Mouse (Mus musculus) layer of hippocampus, adult 2 months (tissue): ENCODE data around the gene Psme2. TPM values are rescaled to one million over a fixed set of nuclear protein-coding genes. Genes with fewer than 3 reads are reported as not detected.

Experiments used
- DNase-seq, 2 experiments: peaks; one replicate each; pipeline ENCODE4 v3.0.0; 2022; ENCODE audit warnings: low spot score in 2 of 2
- H3K27ac ChIP-seq: fragments of 200-600 bp; 2 replicates; pipeline ENCODE4 v1.8.1; 2022
- H3K4me3 ChIP-seq: fragments of 200-600 bp; 2 replicates; pipeline ENCODE4 v1.8.1; 2022; ENCODE audit warnings: mild to moderate bottlenecking
- CTCF ChIP-seq: fragments of 200-600 bp; conservative IDR thresholded peaks from 2 replicates; pipeline ENCODE4 v1.8.1; 2022; ENCODE audit warnings: antibody characterized with exemption, mild to moderate bottlenecking, moderate library complexity
- long read RNA-seq, 2 experiments: library from polyadenylated mRNA; stranded (forward); transcript quantifications; one replicate each; pipeline ENCODE4 v2.0.0; 2021; ENCODE audit warnings: borderline mapping rate in 2 of 2
- total RNA-seq, 2 experiments: library from RNA; stranded (reverse); gene quantifications; 2 replicates each; pipeline ENCODE4 v1.2.3; 2021

Gene Psme2
- 10 to 100 TPM; 45.2 to 60.4 TPM for total RNA-seq
- long read RNA-seq, experiment 1, transcript Psme2-208 (11 exons, 962 nt), result major isoform, 24 of 29 reads
- long read RNA-seq, experiment 1, partial matches to known transcripts, result 1 of 29 reads
- long read RNA-seq, experiment 1, other reads (novel, unspliced or antisense), result 3 of 29 reads
- long read RNA-seq, experiment 2, transcript Psme2-208 (11 exons, 962 nt), result major isoform, 28 of 31 reads
- long read RNA-seq, experiment 2, partial matches to known transcripts, result 1 of 31 reads
- long read RNA-seq, experiment 2, other reads (novel, unspliced or antisense), result 0 of 31 reads

GRCm38 (mm10) chr14:55590748-55591330 is at the start of gene Psme2:
Gene Psme2, minus strand, starts transcription at chr14:55591113.
- no peak for TF ChIP-seq CTCF

GRCm38 (mm10) chr14:55637795-55638194 is 46.9 kb upstream of the Psme2 start, which contains the start of gene Gm49378:
Gene Gm49378, minus strand, starts transcription at chr14:55637895.
- DNase-seq, result no peak
- TF ChIP-seq CTCF, result no peak
- Histone ChIP-seq H3K27ac (no peak within 1 kb of the TSS), H3K4me3 (no peak within 1 kb of the TSS)

More at GRCm38 (mm10) chr14:55590748-55591330, at the start of gene Psme2:
- DNase-seq, result peak; percentile 86 to 97
- Histone ChIP-seq H3K27ac (peak within 1 kb of the TSS; percentile 99), H3K4me3 (peak within 1 kb of the TSS; percentile 96)

- TF ChIP-seq CTCF, result no peak
Measured at GRCm38 (mm10) chr14:55635523-55636007, 44.7 kb upstream of the Psme2 start, which contains the start of gene Ipo4. Gene Ipo4, minus strand, starts transcription at chr14:55635957.

GRCm38 (mm10) chr14:55634874-55635522 is 44.1 kb upstream of the Psme2 start:
- no peak; the same call in 1 of the 2 replicates for TF ChIP-seq CTCF
- Histone ChIP-seq H3K4me3 (peak overlapping the region; percentile 80), H3K27ac (peak overlapping the region; percentile 88)
- DNase-seq, result peak in 1 of 2 experiments; percentile 35

More at GRCm38 (mm10) chr14:55635523-55636007, 44.7 kb upstream of the Psme2 start, which contains the start of gene Ipo4:
- peak; percentile 89 to 92 for DNase-seq
- peak within 1 kb of the TSS; percentile 88 for H3K27ac ChIP-seq
- H3K4me3 ChIP-seq, result peak within 1 kb of the TSS; percentile 80

GRCm38 (mm10) chr14:55629312-55629711 is 38.4 kb upstream of the Psme2 start:
- peak; percentile 91 for TF ChIP-seq CTCF
- Histone ChIP-seq H3K27ac (no peak overlapping the region), H3K4me3 (no peak overlapping the region)
- DNase-seq, result peak in 1 of 2 experiments; percentile 31

GRCm38 (mm10) chr14:55628077-55628827 is 37.3 kb upstream of the Psme2 start:
- no peak for DNase-seq
- Histone ChIP-seq H3K27ac (no peak overlapping the region), H3K4me3 (no peak overlapping the region)
- no peak for TF ChIP-seq CTCF

GRCm38 (mm10) chr14:55618486-55619195 is 27.7 kb upstream of the Psme2 start:
- DNase-seq, result no peak
- no peak overlapping the region for H3K27ac ChIP-seq
- H3K4me3 ChIP-seq, result peak overlapping the region; percentile 6; the same call in 1 of the 2 replicates
- TF ChIP-seq CTCF, result no peak

- no peak within 1 kb of the TSS for H3K27ac ChIP-seq
- H3K4me3 ChIP-seq, result peak within 1 kb of the TSS; percentile 6; the same call in 1 of the 2 replicates
- no peak for DNase-seq
- TF ChIP-seq CTCF, result no peak
Measured at GRCm38 (mm10) chr14:55617822-55618221, 26.9 kb upstream of the Psme2 start, which contains the start of gene Rec8. Gene Rec8, plus strand, starts transcription at chr14:55618037.

GRCm38 (mm10) chr14:55616844-55617243 is 25.9 kb upstream of the Psme2 start:
- no peak for TF ChIP-seq CTCF
- Histone ChIP-seq H3K27ac (no peak overlapping the region), H3K4me3 (no peak overlapping the region)
- DNase-seq, result no peak

GRCm38 (mm10) chr14:55615876-55616275 is 25.0 kb upstream of the Psme2 start:
- no peak overlapping the region for H3K4me3 ChIP-seq
- DNase-seq, result no peak
- TF ChIP-seq CTCF, result no peak
- H3K27ac ChIP-seq, result no peak overlapping the region

- Histone ChIP-seq H3K4me3 (no peak overlapping the region), H3K27ac (no peak overlapping the region)
- no peak for DNase-seq
- no peak for TF ChIP-seq CTCF
Measured at GRCm38 (mm10) chr14:55614565-55615178, 23.8 kb upstream of the Psme2 start.
